Mouse (Mus musculus) bone marrow macrophage, adult 2 months (primary cell): Measurements from ENCODE around the gene Cryl1. TPM values are rescaled to one million over a fixed set of nuclear protein-coding genes. Genes with fewer than 3 reads are reported as not detected.

ENCODE experiments used
- H3K27ac ChIP-seq: 2 replicates; pipeline ENCODE4 v1.5.1; 2012; ENCODE audit warnings: low read depth, low read length; ENCODE audit not compliant: insufficient read depth
- H3K4me1 ChIP-seq: 2 replicates; pipeline ENCODE4 v1.6.1; 2012; ENCODE audit warnings: low read length; ENCODE audit not compliant: control insufficient read depth, insufficient read depth
- H3K4me3 ChIP-seq: 2 replicates; pipeline ENCODE4 v1.5.1; 2012; ENCODE audit warnings: mild to moderate bottlenecking, low read length, moderate library complexity; ENCODE audit not compliant: insufficient read depth
- CTCF ChIP-seq: IDR thresholded peaks from 2 replicates; pipeline ENCODE4 v1.5.1; 2012; ENCODE audit warnings: low read depth, mild to moderate bottlenecking, low read length, moderate library complexity
- POLR2A ChIP-seq: IDR thresholded peaks from 2 replicates; pipeline ENCODE4 v1.6.1; 2012; ENCODE audit warnings: mild to moderate bottlenecking, low read depth, low read length, borderline replicate concordance
- polyA plus RNA-seq: library from polyadenylated mRNA; stranded (reverse); fragments of >200 nt; gene quantifications from 2 replicates; pipeline ENCODE4 v1.2.4, GENCODE M21; 2012; ENCODE audit not compliant: missing spikeins, insufficient read depth, insufficient read length

Gene Cryl1
- polyA plus RNA-seq, 1 experiment: 51.1 TPM

DNA sequence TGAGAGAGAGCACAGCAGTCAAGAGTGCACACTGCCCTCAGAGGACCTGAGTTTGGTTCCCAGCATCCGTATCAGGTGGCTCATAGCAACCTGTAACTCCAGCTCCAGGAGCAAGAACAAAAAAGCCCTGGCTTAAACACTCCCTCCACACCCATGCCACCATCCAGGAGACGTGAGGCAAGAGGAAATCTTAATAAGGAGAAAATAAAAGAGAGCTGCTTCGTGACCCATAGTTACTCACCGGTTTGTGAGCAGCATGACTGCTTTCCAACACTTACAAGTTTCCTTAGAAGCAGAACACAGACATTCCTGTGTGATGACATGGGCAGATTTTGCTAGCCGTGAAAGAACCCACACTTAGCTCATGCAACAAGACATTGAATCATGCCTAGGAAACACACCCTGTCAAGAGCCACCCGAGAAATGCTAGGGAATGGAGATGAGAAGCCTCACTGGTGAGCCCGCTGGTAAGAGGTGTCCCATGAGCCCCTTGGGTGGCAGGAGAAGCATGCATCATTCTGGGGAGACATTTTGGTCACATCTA, 106.9 kb downstream of the Cryl1 start:
- TF ChIP-seq POLR2A: no peak
- no peak for TF ChIP-seq CTCF

DNA sequence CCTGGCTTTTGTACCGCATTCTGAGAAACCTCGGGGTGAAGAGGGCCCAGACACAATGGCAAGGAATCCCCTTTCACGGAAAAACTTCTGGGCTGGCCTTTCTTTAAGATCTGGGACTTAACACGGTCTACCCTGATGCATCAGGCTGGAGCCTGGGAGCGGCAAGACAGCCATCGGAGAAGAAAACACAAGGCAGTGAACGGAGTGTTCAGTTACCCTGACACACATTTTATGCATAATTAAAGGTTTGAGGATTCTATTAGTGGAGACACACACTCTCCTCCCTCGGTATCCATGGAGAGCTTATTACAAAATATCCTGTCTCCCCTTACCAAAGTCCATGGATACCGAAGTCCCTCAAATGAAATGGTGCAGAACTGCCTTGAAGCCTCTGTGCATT, 109.2 kb downstream of the Cryl1 start:
- TF ChIP-seq POLR2A: no peak
- TF ChIP-seq CTCF: no peak
- Histone ChIP-seq H3K4me1 (no peaks in the 10 kb centered on the region), H3K4me3 (no peak overlapping the region), H3K27ac (no peak overlapping the region)

More for the DNA sequence above, 106.9 kb downstream of the Cryl1 start:
- H3K4me1 ChIP-seq: no peaks in the 10 kb centered on the region
- H3K4me3 ChIP-seq: no peak overlapping the region
- H3K27ac ChIP-seq: no peak overlapping the region

DNA sequence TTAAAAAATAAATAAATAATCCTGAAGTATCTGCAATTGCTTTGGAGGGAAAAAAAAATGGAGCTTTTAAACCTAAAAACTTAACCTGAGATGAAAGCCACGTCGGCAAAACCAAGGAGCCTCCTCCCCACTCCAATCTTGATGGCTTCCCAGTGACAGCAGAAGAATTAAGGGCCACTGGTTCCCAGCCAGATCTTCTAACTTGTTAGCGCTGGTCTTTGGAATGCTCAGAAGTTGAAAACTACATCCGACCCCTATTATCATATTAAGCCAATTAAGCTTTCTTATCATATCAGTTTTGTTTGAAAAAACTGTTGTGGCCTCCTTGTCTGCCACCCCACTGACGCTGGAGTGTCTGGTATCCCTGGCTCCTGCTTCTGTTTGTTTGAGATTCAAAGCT, 114.5 kb downstream of the Cryl1 start:
- Histone ChIP-seq H3K4me3 (no peak overlapping the region), H3K4me1 (no peaks in the 10 kb centered on the region)
- TF ChIP-seq CTCF: no peak
- no peak for TF ChIP-seq POLR2A

DNA sequence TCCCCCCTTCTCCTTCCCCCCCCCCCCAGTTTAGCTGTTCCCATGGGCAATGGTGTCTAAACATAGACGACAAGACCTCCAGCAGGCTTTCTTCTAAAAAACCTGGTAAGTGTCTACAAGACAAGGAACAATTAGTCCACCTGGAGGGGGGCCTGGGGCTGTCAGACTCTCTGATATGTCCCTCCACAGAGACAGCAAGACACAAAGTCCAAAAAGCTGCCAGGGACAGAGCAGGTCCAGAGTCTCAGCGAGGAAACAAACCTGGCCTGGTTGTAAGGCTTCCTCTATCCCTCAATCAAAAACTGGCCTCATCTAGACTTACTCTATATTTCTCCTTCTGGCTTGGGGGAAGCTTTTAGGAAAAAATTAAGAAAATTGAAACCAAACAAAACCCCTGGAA, 115.7 kb downstream of the Cryl1 start:
- TF ChIP-seq CTCF (no peak), POLR2A (no peak)
- H3K4me1 ChIP-seq: no peaks in the 10 kb centered on the region
- no peak overlapping the region for H3K4me3 ChIP-seq
- H3K27ac ChIP-seq: no peak overlapping the region

More for the DNA sequence above, 114.5 kb downstream of the Cryl1 start:
- H3K27ac ChIP-seq: no peak overlapping the region

DNA sequence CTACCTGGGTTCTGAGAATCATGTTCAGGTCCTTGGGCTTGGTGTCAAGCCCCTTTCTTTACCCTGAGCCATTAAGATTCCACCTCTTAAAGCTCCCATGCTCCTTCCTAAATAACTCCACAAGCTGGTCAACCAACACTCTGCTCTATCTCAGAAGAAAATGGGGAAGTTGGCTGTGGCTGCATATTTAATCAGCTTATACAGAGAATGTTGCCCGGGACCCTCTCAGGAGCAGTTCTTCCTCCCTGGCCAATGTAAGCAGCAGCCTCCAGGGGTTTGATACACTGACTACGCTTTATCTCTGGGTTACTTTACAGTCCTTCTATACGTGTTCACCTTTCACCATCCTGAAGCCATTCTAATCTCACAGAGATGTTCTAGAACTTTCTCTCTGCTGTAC, 117.5 kb downstream of the Cryl1 start:
- Histone ChIP-seq H3K4me3 (no peak overlapping the region), H3K27ac (no peak overlapping the region), H3K4me1 (no peaks in the 10 kb centered on the region)
- TF ChIP-seq POLR2A: no peak
- TF ChIP-seq CTCF: no peak

DNA sequence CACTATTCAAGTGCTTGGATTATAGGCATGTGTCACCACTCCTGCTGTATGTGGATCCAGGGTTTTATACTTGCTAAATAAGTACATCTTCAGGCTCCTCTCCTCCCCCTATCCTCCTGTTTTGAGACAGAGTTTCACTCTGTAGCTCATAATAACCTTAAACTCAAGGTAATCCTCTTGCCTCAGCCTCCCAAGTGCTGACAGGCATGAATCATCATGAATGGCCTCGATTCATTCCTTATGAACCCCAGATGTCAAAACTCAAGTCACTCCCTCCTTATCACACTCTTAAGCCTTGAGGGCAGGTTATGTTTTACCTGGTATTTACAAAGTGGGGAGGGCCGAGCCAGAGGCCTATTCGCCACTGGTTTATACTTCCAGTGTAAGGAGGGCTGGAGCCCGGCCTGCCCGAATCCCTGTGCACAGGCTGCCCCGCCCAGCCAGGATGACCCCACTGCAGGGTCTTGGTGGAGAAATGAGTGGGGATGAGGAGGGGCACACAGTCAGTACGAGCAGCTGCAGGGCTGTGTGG, 121.8 kb downstream of the Cryl1 start:
- TF ChIP-seq POLR2A (no peak), CTCF (no peak)

DNA sequence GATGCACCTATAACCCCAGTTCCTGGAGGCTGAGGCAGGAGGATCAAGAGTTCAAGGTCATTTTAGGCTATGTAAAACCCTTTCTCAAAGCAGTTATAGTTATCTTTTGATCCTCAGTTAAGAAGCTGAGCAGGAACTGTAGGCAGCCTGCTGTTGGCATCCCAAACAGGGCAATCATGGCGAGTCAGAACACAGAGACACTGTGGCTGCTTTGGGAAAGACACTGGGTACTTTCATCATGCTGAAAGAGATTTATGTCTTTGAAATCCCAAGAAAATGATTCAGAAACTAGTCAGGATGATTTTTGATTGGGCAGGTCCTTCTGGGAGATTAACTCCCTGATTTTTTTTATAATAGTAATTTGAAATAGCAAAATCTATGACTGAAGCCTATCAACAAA, 126.0 kb downstream of the Cryl1 start:
- H3K27ac ChIP-seq: no peak overlapping the region
- no peak overlapping the region for H3K4me3 ChIP-seq
- TF ChIP-seq POLR2A: no peak
- no peak for TF ChIP-seq CTCF
- peaks cover 5% of the 10 kb centered on the region; the same call in 1 of the 2 replicates for H3K4me1 ChIP-seq

More for the DNA sequence above, 121.8 kb downstream of the Cryl1 start:
- H3K27ac ChIP-seq: no peak overlapping the region
- H3K4me3 ChIP-seq: no peak overlapping the region
- peaks cover 5% of the 10 kb centered on the region; the same call in 1 of the 2 replicates for H3K4me1 ChIP-seq

DNA sequence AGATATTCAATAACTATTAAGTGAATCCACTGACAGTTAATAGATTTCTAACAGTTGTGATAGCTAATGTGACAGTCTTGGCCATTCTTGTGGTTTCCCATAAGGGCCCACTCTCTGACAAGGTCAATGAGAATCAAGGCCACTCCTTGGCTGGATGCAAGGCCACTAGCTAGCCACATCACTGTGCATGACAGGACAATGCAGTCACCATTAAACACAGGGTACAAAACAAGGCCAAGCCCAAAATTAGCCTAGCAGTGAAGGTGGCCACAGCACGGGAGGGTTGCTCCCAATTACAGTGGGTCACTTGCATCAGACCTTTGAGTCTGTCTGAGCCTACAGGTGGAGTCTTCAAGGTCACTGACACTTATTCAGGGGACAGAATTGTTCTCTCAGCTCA, 126.5 kb downstream of the Cryl1 start:
- no peak overlapping the region for H3K27ac ChIP-seq
- H3K4me3 ChIP-seq: no peak overlapping the region
- no peak for TF ChIP-seq CTCF
- TF ChIP-seq POLR2A: no peak
- peaks cover 5% of the 10 kb centered on the region; the same call in 1 of the 2 replicates for H3K4me1 ChIP-seq

DNA sequence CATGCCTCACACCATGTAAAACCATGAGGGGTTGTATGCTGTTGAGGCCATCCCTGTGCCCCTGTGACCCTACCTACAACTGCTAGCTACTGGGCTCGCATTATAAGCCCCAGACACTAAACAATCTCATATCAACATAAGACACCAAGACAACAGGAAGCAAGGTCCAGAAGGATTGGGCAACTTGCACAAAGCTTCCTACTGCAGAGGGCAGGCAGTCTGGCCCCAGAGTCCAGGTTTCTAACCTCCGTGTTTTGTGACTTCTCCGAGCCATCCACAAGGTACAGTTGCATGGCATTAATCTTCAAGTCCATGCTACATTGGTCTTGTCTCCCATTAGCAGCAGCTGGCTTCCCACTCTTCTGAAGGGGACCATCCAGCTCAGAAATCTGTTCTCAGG, 129.4 kb downstream of the Cryl1 start:
- TF ChIP-seq CTCF (no peak), POLR2A (no peak)
- no peak overlapping the region for H3K4me3 ChIP-seq
- H3K27ac ChIP-seq: no peak overlapping the region
- H3K4me1 ChIP-seq: peaks cover 3% of the 10 kb centered on the region; the same call in 1 of the 2 replicates

DNA sequence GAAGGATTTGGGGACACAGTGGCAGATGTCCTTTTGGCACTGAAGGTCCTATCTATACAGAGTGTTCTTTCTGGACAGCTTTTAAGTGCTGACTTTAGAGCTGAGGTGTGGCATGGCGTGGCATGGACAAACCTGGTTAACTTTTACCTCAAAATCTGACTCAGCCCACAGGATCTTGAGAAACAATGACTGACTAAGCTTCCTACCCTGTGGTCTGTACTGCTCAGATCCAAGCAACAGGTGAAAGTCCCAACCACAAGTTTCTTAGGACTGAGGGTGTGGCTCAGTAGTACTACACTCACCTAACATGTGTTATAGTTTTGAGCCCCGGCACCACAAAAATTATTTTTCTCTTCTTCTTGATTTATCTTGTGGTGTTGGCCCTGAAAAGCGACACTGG, 130.0 kb downstream of the Cryl1 start:
- TF ChIP-seq POLR2A (no peak), CTCF (no peak)
- no peak overlapping the region for H3K27ac ChIP-seq
- no peak overlapping the region for H3K4me3 ChIP-seq
- H3K4me1 ChIP-seq: no peaks in the 10 kb centered on the region

DNA sequence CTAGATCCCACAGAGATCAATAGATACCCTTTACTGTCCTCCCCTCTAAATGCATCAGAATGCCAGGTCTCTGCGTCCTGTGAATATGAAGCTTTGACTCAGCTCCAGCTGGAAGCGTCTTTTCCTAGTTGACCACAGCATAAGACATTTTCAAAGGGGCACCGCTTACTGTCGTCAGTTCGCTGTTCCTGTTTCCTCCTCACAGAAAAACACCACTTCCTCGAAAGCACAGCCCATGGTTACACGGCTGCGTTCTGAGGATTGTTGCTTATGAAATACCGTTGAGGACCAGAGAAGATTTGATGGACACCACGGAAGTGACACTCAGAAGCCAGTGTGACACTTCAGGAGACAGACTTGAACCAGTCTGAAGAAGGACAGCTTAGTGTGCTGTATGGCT, 134.4 kb downstream of the Cryl1 start:
- Histone ChIP-seq H3K4me1 (no peaks in the 10 kb centered on the region), H3K27ac (no peak overlapping the region), H3K4me3 (no peak overlapping the region)
- TF ChIP-seq POLR2A (no peak), CTCF (no peak)
